Comparison of ENCODE assay signal across 9 mouse cellular contexts in the genomic region with DNA sequence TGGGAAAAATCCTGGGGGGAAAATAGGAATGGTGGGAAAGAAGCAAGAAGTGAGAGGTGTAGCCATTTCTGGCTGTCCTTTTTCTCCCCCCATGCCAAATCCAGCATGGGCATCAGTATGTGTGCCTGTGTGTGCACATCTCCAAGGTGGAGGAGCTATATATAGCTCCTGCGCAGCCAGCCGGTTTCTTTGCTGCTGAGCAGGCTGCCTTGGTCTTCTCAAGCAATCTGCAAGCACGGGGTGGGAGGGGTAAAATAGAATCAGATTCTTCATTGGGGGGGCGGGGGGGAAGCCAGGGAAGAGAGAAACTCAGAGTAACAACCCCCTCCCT. TPM values are rescaled to one million over a fixed set of nuclear protein-coding genes. Genes with fewer than 3 reads are reported as not detected.
A peak's percentile ranks its signal among the peaks of the same experiment; 100 is the strongest.
DNase-seq lines count a peak whose midpoint lies in the region; ATAC-seq lines count a peak whose summit lies in the region.
"Had no signal": no experiment of that assay in that cellular context is flagged by ENCODE, and none has a peak within 500 bp of the region (broad histone marks: within the 10 kb centered on the region; RNA-seq: fewer than 3 reads in every experiment).

No protein-coding gene starts in this region.

- peak overlapping the region; percentile 98 for H3K4me2 ChIP-seq in heart, embryonic 14.5 days (ENCODE audit: low read length)
- H3K4me2 ChIP-seq in hindbrain, embryonic 11.5 days (replicated peaks; ENCODE audit: low read depth, low read length): peak overlapping the region; percentile 99
- peak overlapping the region; percentile 92 for H3K4me2 ChIP-seq in midbrain, embryonic 12.5 days (replicated peaks)

- intact Hi-C loops in heart, postnatal 14 days (cut with DNase I): no loop called here

- H3K9me3 ChIP-seq in heart, embryonic 14.5 days (ENCODE audit: control insufficient read depth, low read length): no peaks in the 10 kb centered on the region
- no peaks in the 10 kb centered on the region for H3K9me3 ChIP-seq in hindbrain, embryonic 11.5 days (ENCODE audit: control insufficient read depth, low read length)
- no peaks in the 10 kb centered on the region for H3K9me3 ChIP-seq in midbrain, embryonic 12.5 days

- H3K27ac ChIP-seq in heart, embryonic 14.5 days (replicated peaks in 1 of 2; ENCODE audit: control insufficient read depth in 1 of 2, insufficient read depth in 1 of 2, low read depth in 2 of 2, low read length in 2 of 2): no peak overlapping the region
- no peak overlapping the region for H3K27ac ChIP-seq in hindbrain, embryonic 11.5 days (ENCODE audit: low read depth, low read length)
- H3K27ac ChIP-seq in midbrain, embryonic 12.5 days (replicated peaks): no peak overlapping the region; the same call in 1 of the 2 replicates

- H3K4me3 ChIP-seq in heart, embryonic 14.5 days (ENCODE audit: control insufficient read depth in 1 of 2, insufficient read depth in 1 of 2, low read depth in 1 of 2, low read length in 2 of 2): peak overlapping the region in 1 of 2 experiments; percentile 52; a peak in 2 of 4 replicates
- H3K4me3 ChIP-seq in hindbrain, embryonic 11.5 days (ENCODE audit: low read depth, low read length): peak overlapping the region; percentile 62
- peak overlapping the region; percentile 66 for H3K4me3 ChIP-seq in midbrain, embryonic 12.5 days

- no peak overlapping the region for H3K9ac ChIP-seq in heart, embryonic 14.5 days (ENCODE audit: low read length)
- H3K9ac ChIP-seq in hindbrain, embryonic 11.5 days (ENCODE audit: low read depth, low read length): peak overlapping the region; percentile 59; the same call in 1 of the 2 replicates
- peak overlapping the region; percentile 55; the same call in 1 of the 2 replicates for H3K9ac ChIP-seq in midbrain, embryonic 12.5 days (replicated peaks)

- no peak for ATAC-seq in heart, embryonic 14.5 days (ENCODE audit: insufficient number of reproducible peaks, insufficient read depth, low FRiP score, low read depth)
- ATAC-seq in hindbrain, embryonic 11.5 days (ENCODE audit: low FRiP score): no peak
- ATAC-seq in midbrain, embryonic 12.5 days (ENCODE audit: low FRiP score, low read depth): no peak

- H3K4me1 ChIP-seq in heart, embryonic 14.5 days (ENCODE audit: control insufficient read depth in 2 of 2, insufficient read depth in 2 of 2, low read length in 2 of 2): peaks cover 0 to 10% of the 10 kb centered on the region in 2 experiments; a peak in 2 of 4 replicates
- no peaks in the 10 kb centered on the region for H3K4me1 ChIP-seq in hindbrain, embryonic 11.5 days (replicated peaks; ENCODE audit: control insufficient read depth, insufficient read depth, low read length)
- H3K4me1 ChIP-seq in midbrain, embryonic 12.5 days: peaks cover 7% of the 10 kb centered on the region; the same call in 1 of the 2 replicates

- no peak for DNase-seq in heart, postnatal 14 days
- DNase-seq in brain, embryonic 18.5 days (ENCODE audit: low read depth, low spot score): peak; percentile 49
- DNase-seq in hindbrain, embryonic 11.5 days (ENCODE audit: low spot score): no peak
- DNase-seq in embryo, embryonic 10.5 days (ENCODE audit: low spot score): no peak
- no peak for DNase-seq in thymus, adult 18-20 months
- no peak for DNase-seq in kidney, adult 9 months
- DNase-seq: lung, adult 18-20 months had no signal

- no peaks in the 10 kb centered on the region for H3K36me3 ChIP-seq in heart, embryonic 14.5 days (ENCODE audit: control insufficient read depth, insufficient read depth, low read length)
- H3K36me3 ChIP-seq in hindbrain, embryonic 11.5 days (ENCODE audit: control insufficient read depth, insufficient read depth, low read length): no peaks in the 10 kb centered on the region
- H3K36me3 ChIP-seq in midbrain, embryonic 12.5 days: no peaks in the 10 kb centered on the region

- peaks cover 12% of the 10 kb centered on the region; the same call in 1 of the 2 replicates for H3K27me3 ChIP-seq in heart, embryonic 14.5 days (ENCODE audit: control insufficient read depth, insufficient read depth, low read length)
- H3K27me3 ChIP-seq in hindbrain, embryonic 11.5 days (ENCODE audit: control insufficient read depth, insufficient read depth, low read length): no peaks in the 10 kb centered on the region
- peaks cover 13% of the 10 kb centered on the region; the same call in 1 of the 2 replicates for H3K27me3 ChIP-seq in midbrain, embryonic 12.5 days

- whole genome bisulfite sequencing in heart, embryonic 14.5 days: 11% methylated on average over 4 of the region's 4 CpGs
- WGBS in hindbrain, embryonic 11.5 days: 30% methylated on average over 4 of the region's 4 CpGs
- 19% methylated on average over 4 of the region's 4 CpGs for WGBS in midbrain, embryonic 12.5 days

RNA-seq across cellular contexts. Expression of a gene that starts 1.1 kb away (rescaled TPM):
- polyA plus RNA-seq in heart, embryonic 14.5 days (2014; fragmentation: Nextera tagmentation; extraction: Ambion mirVana): 0.39 TPM in 2 replicates
- total RNA-seq in heart, postnatal 14 days (2021): under 1 TPM in 1 of 2 experiments, not detected in 1; 0.10 TPM
- polyA plus RNA-seq in hindbrain, embryonic 11.5 days (2014; fragmentation: Nextera tagmentation; extraction: Ambion mirVana): 4.5 and 5.7 TPM in 2 replicates
- polyA plus RNA-seq in midbrain, embryonic 12.5 days (2016; fragmentation: Nextera tagmentation; extraction: Ambion mirVana): 6.2 and 9.0 TPM in 2 replicates
